Mouse (Mus musculus): Measurements from ENCODE around the gene Nme7. TPM values are rescaled to one million over a fixed set of nuclear protein-coding genes. Genes with fewer than 3 reads are reported as not detected.

The Nme7 gene
- total and polyA plus RNA-seq, 3 experiments = 23.5 to 33.2 (median 25.3) TPM

GRCm38 (mm10) chr1:164296473-164296872 is 7.4 kb upstream of the Nme7 start:
- dilution Hi-C loops (cut with MboI; ENCODE audit: extremely low pct_ligation_motif_present, extremely low pct_unique_long_range_greater_than_20kb, low sequenced_read_pairs) = no loop called here
- H3K27me3 ChIP-seq (replicated peaks) = no peaks in the 10 kb centered on the region

GRCm38 (mm10) chr1:164301949-164302348 is 2.0 kb upstream of the Nme7 start:
- H3K27ac ChIP-seq (ENCODE audit: insufficient read depth, low read depth) = no peak overlapping the region
- dilution Hi-C loops (cut with MboI; ENCODE audit: extremely low pct_ligation_motif_present, extremely low pct_unique_long_range_greater_than_20kb, low sequenced_read_pairs) = no loop called here
- TF ChIP-seq KAT2A (IDR thresholded peaks at IDR 0.05; ENCODE audit: insufficient replicate concordance, low read length) = no peak
- no peak for TF ChIP-seq GABPA (IDR thresholded peaks at IDR 0.05; ENCODE audit: insufficient replicate concordance, low read depth, low read length)
- no peak for TF ChIP-seq ELF1 (IDR thresholded peaks at IDR 0.05; ENCODE audit: low read depth, low read length)
- TF ChIP-seq RCOR1 (conservative IDR thresholded peaks at IDR 0.05; ENCODE audit: low read depth, low read length) = no peak
- no peak for TF ChIP-seq JUND (conservative IDR thresholded peaks at IDR 0.05; ENCODE audit: low read depth, low read length)
- no peak for TF ChIP-seq POLR2AphosphoS2 (IDR thresholded peaks at IDR 0.05; ENCODE audit: low read depth, low read length)
- no peak for TF ChIP-seq MYC (IDR thresholded peaks at IDR 0.05; ENCODE audit: low read depth, low read length)
- no peak for TF ChIP-seq E2F4 (IDR thresholded peaks at IDR 0.05; ENCODE audit: insufficient replicate concordance, low read depth, low read length)
- no peak for TF ChIP-seq CTCF (conservative IDR thresholded peaks at IDR 0.05 in 1 of 2, IDR thresholded peaks at IDR 0.05 in 1 of 2; ENCODE audit: low read depth in 2 of 2, low read length in 2 of 2)
- TF ChIP-seq PAX5 (IDR thresholded peaks at IDR 0.05; ENCODE audit: low read length) = no peak
- no peak for TF ChIP-seq JUN (IDR thresholded peaks at IDR 0.05; ENCODE audit: insufficient read depth, low read depth, low read length)
- TF ChIP-seq ZKSCAN1 (IDR thresholded peaks at IDR 0.05; ENCODE audit: borderline replicate concordance, low read depth, low read length) = no peak
- no peak for TF ChIP-seq ZMIZ1 (IDR thresholded peaks at IDR 0.05; ENCODE audit: low read depth, low read length)
- no peak for TF ChIP-seq BHLHE40 (IDR thresholded peaks at IDR 0.05; ENCODE audit: low read depth, low read length)
- TF ChIP-seq SIN3A (IDR thresholded peaks at IDR 0.05; ENCODE audit: low read length) = no peak
- no peak for TF ChIP-seq CHD1 (IDR thresholded peaks at IDR 0.05; ENCODE audit: low read depth, low read length)
- no peak for TF ChIP-seq CHD2 (IDR thresholded peaks at IDR 0.05; ENCODE audit: low read length)
- H3K4me1 ChIP-seq (ENCODE audit: control insufficient read depth in 1 of 2, insufficient read depth in 2 of 2) = peaks cover 0 to 14% of the 10 kb centered on the region in 2 experiments; a peak in 2 of 4 replicates
- no peak for DNase-seq (ENCODE audit: extremely low read depth)
- no peak overlapping the region for H3K9ac ChIP-seq (ENCODE audit: insufficient read depth, low read depth)
- peaks cover 9% of the 10 kb centered on the region for H3K79me2 ChIP-seq (replicated peaks; ENCODE audit: control insufficient read depth, extremely low read depth, insufficient read depth, poor library complexity, severe bottlenecking)
- no peak overlapping the region for H3K4me3 ChIP-seq (replicated peaks in 1 of 3; ENCODE audit: low read depth in 2 of 3, low read length in 2 of 3, poor library complexity in 1 of 3)
- H3K27me3 ChIP-seq (replicated peaks) = no peaks in the 10 kb centered on the region
- H3K36me3 ChIP-seq (replicated peaks in 1 of 2; ENCODE audit: control insufficient read depth in 1 of 2, insufficient read depth in 1 of 2, low read length in 1 of 2) = peaks cover 39 to 69% of the 10 kb centered on the region in 2 experiments
- in situ Hi-C loops (cut with MboI; ENCODE audit: low pct_ligation_motif_present, low pct_unique_long_range_greater_than_20kb, low sequenced_read_pairs) = loop anchor here (25.0 kb wide), 1 partner anchor 810 kb away; no protein-coding TSS in a partner anchor
- no peak overlapping the region for H3K4me2 ChIP-seq (ENCODE audit: insufficient read depth, low read depth, poor library complexity, severe bottlenecking)
- no peaks in the 10 kb centered on the region for H3K9me3 ChIP-seq (replicated peaks; ENCODE audit: low read length)

More at GRCm38 (mm10) chr1:164296473-164296872, 7.4 kb upstream of the Nme7 start:
- H3K4me2 ChIP-seq (ENCODE audit: insufficient read depth, low read depth, poor library complexity, severe bottlenecking) = no peak overlapping the region
- in situ Hi-C loops (cut with MboI; ENCODE audit: low pct_ligation_motif_present, low pct_unique_long_range_greater_than_20kb, low sequenced_read_pairs) = no loop called here
- H3K4me3 ChIP-seq (replicated peaks in 1 of 3; ENCODE audit: low read depth in 2 of 3, low read length in 2 of 3, poor library complexity in 1 of 3) = no peak overlapping the region
- H3K9me3 ChIP-seq (replicated peaks; ENCODE audit: low read length) = no peaks in the 10 kb centered on the region
- H3K9ac ChIP-seq (ENCODE audit: insufficient read depth, low read depth) = no peak overlapping the region
- H3K27ac ChIP-seq (ENCODE audit: insufficient read depth, low read depth) = no peak overlapping the region
- TF ChIP-seq HCFC1 (IDR thresholded peaks at IDR 0.05; ENCODE audit: low read depth, low read length) (no peak), CHD1 (IDR thresholded peaks at IDR 0.05; ENCODE audit: low read depth, low read length) (no peak), NRF1 (IDR thresholded peaks at IDR 0.05; ENCODE audit: low read depth, low read length) (no peak), MAFK (IDR thresholded peaks at IDR 0.05; ENCODE audit: insufficient replicate concordance, low read length) (no peak), CHD2 (IDR thresholded peaks at IDR 0.05; ENCODE audit: low read length) (no peak), JUN (IDR thresholded peaks at IDR 0.05; ENCODE audit: insufficient read depth, low read depth, low read length) (no peak), POLR2A (IDR thresholded peaks at IDR 0.05; ENCODE audit: low read depth, low read length) (no peak), JUND (conservative IDR thresholded peaks at IDR 0.05; ENCODE audit: low read depth, low read length) (no peak), MXI1 (IDR thresholded peaks at IDR 0.05; ENCODE audit: low read depth, low read length) (no peak), SIN3A (IDR thresholded peaks at IDR 0.05; ENCODE audit: low read length) (no peak), ZC3H11A (IDR thresholded peaks at IDR 0.05; ENCODE audit: low read depth, low read length) (no peak)
- no peaks in the 10 kb centered on the region; a peak in 1 of 4 replicates for H3K4me1 ChIP-seq (ENCODE audit: control insufficient read depth in 1 of 2, insufficient read depth in 2 of 2)
- H3K79me2 ChIP-seq (replicated peaks; ENCODE audit: control insufficient read depth, extremely low read depth, insufficient read depth, poor library complexity, severe bottlenecking) = no peaks in the 10 kb centered on the region
- no peak for DNase-seq (ENCODE audit: extremely low read depth)
- peaks cover 52 to 86% of the 10 kb centered on the region in 2 experiments for H3K36me3 ChIP-seq (replicated peaks in 1 of 2; ENCODE audit: control insufficient read depth in 1 of 2, insufficient read depth in 1 of 2, low read length in 1 of 2)

All from CH12.LX (cell line).